Mouse (Mus musculus) testis, postnatal 10 days (tissue): Measurements from ENCODE around the gene Tars2.

ENCODE experiments used
- DNase-seq: peaks from one replicate; pipeline ENCODE4 v3.0.0; 2021; ENCODE audit warnings: low spot score

Tars2 gene

GRCm38 (mm10) chr3:95734092-95734702, 25.8 kb downstream of the Tars2 start:
- DNase-seq, result peak; percentile 58

GRCm38 (mm10) chr3:95732744-95733521, 27.1 kb downstream of the Tars2 start:
- DNase-seq, result peak; percentile 57

DNA sequence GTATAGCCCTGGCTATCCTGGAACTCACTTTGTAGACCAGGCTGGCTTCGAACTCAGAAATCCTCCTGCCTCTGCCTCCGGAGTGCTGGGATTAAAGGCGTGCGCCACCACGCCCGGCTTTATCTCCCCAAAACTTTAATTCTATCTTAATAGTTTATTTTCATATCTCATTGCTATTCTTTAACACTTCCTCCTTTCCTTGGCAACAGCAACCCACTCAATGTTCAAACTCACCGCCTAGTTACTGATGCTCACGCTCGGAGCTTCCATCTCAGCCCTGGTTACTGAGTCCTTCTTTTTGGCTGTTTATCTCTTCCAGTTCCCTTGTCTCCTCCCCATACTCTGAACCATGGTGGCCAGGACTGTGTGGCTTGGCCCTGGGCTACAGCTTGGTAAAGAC, 27.7 kb downstream of the Tars2 start:
- no peak for DNase-seq

DNA sequence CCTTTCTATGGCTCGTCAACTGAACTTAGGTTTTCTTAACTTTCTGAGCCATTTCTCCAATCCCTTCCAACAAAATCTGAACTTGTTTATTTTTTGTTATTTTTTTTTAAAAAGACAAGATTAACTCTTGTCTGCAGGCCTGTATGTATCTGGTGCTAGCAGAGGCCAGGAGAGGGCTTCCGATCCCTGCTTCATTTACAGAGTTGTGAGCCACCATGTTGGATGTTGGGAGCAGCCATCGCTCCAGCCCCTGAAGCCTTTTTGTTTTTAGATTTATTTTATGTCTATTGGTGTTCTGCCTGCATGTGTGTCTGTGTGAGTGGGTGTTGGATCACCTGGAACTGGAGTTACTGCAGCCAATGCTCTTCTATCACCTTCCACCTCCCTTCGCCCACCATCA, 28.2 kb downstream of the Tars2 start:
- no peak for DNase-seq

DNA sequence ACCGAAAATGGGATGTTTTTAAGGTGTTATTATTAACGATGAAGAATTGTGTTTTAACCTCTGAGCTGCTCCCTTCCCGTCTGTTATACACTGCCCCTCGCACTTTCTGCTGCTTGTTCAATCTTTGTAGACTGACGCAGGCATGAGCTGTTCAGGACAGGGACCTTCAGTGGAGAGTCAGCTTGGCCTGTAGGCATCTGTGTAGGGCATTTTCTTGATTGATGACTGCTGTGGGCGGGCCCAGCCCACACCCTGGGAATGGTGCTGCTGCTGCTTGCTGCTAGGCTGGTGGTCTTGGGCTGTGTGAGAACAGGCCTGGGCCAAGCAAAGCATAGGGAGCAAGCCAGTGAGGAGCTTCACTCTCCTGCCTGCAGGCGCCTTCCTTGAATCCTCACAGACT, 29.6 kb downstream of the Tars2 start:
- no peak for DNase-seq

- DNase-seq, result peak; percentile 64
Measured at GRCm38 (mm10) chr3:95728906-95729305, 31.1 kb downstream of the Tars2 start.

GRCm38 (mm10) chr3:95726696-95727358, 33.2 kb downstream of the Tars2 start:
- DNase-seq, result no peak

- DNase-seq, result no peak
Measured at GRCm38 (mm10) chr3:95725863-95726262, 34.1 kb downstream of the Tars2 start.

- DNase-seq, result no peak
Measured at GRCm38 (mm10) chr3:95722386-95722785, 37.6 kb downstream of the Tars2 start.

GRCm38 (mm10) chr3:95718153-95718552, 41.9 kb downstream of the Tars2 start:
- DNase-seq, result no peak

- DNase-seq, result no peak
Measured at GRCm38 (mm10) chr3:95716075-95716474, 43.9 kb downstream of the Tars2 start.

DNA sequence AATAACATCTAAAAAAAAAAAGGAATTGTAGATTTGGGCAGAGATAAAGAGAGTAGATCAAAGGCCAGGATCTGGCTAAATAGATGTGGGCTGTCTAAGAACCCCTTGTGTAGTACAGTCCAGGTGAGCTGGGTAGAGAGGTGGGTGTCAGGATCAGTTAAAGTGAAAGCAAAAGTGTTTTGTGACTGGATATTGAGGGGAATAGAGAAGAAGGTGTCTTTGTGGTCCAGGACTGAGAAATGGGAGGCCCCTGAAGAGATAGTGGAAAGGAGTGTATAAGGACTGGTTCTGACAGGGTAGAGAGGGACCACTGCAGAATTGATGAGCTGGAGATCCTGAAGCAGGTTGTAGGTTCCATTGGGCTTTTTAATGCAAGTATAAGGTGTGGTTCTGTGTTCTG, 50.0 kb downstream of the Tars2 start:
- DNase-seq, result no peak

GRCm38 (mm10) chr3:95709044-95709443, 51.0 kb downstream of the Tars2 start:
- no peak for DNase-seq

- DNase-seq, result no peak
Measured at GRCm38 (mm10) chr3:95707497-95707896, 52.5 kb downstream of the Tars2 start.

GRCm38 (mm10) chr3:95706273-95706672, 53.7 kb downstream of the Tars2 start:
- no peak for DNase-seq

GRCm38 (mm10) chr3:95704612-95705011, 55.4 kb downstream of the Tars2 start:
- DNase-seq, result no peak

DNA sequence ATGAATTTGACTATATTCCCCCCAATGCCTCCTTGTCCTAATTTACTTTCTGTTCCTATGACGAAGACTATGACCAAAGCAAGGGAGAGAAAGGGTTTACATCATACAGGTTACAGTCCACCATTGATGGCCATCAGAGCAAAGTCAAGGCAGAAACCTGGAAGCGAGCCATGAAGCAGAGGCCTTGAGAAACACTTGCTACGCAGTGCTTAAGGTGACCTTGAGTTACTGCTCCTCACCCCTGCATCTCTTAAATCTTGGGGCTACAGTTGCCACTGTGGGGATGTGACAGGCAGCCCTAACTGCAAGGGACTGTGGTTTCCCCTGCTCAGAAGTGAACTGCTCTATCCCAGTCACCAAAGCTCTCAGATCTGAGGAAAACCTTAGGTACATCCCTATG, 56.7 kb downstream of the Tars2 start:
- no peak for DNase-seq

GRCm38 (mm10) chr3:95701877-95702540, 58.0 kb downstream of the Tars2 start:
- peak; percentile 92 for DNase-seq

- DNase-seq, result no peak
Measured at GRCm38 (mm10) chr3:95701085-95701484, 58.9 kb downstream of the Tars2 start.

GRCm38 (mm10) chr3:95700233-95700681, 59.7 kb downstream of the Tars2 start:
- DNase-seq, result peak; percentile 64

- DNase-seq, result no peak
Measured at GRCm38 (mm10) chr3:95698286-95698685, 61.7 kb downstream of the Tars2 start.

- no peak for DNase-seq
Measured at GRCm38 (mm10) chr3:95696360-95696759, 63.6 kb downstream of the Tars2 start.

GRCm38 (mm10) chr3:95695796-95696195, 64.2 kb downstream of the Tars2 start:
- no peak for DNase-seq
